Mouse (Mus musculus) liver, postnatal 0 days (tissue): ENCODE measurements at regions not wholly inside any gene's neighbourhood (a gene's known extent, or its start where the extent isn't known, plus 50 kb on each side); places are given as distances from the start of the nearest gene placed in this dataset.

Experiments
- ATAC-seq: fragments of 200-750 bp; cut with Nextera tagmentation; 2 replicates; pipeline ENCODE4 v1.8.0; 2017; ENCODE audit warnings: mild to moderate bottlenecking, moderate library complexity
- DNase-seq: peaks from one replicate; pipeline ENCODE4 v3.0.0-alpha.2; 2016
- H3K27ac ChIP-seq: fragments of 300-500 bp; sonication (generic); 2 replicates; pipeline ENCODE4 v1.5.1; 2014; ENCODE audit warnings: antibody characterized with exemption, moderate library complexity, mild to moderate bottlenecking, low read depth
- H3K27me3 ChIP-seq: fragments of 300-500 bp; sonication (generic); 2 replicates; pipeline ENCODE4 v1.6.1; 2014; ENCODE audit warnings: low read length, control low read depth, mixed read lengths; ENCODE audit not compliant: insufficient read depth
- H3K36me3 ChIP-seq: fragments of 300-500 bp; sonication (generic); replicated peaks from 2 replicates; pipeline ENCODE4 v1.6.1; 2014; ENCODE audit warnings: mild to moderate bottlenecking, control low read depth, low read length, moderate library complexity, mixed read lengths; ENCODE audit not compliant: insufficient read depth
- H3K4me1 ChIP-seq: fragments of 300-500 bp; sonication (generic); 2 replicates; pipeline ENCODE4 v1.6.1; 2014; ENCODE audit warnings: antibody characterized with exemption, mild to moderate bottlenecking, control low read depth; ENCODE audit not compliant: insufficient read depth
- H3K4me2 ChIP-seq: fragments of 300-500 bp; sonication (generic); 2 replicates; pipeline ENCODE4 v1.6.1; 2014; ENCODE audit warnings: low read depth, mild to moderate bottlenecking, low read length, moderate library complexity, mixed read lengths
- H3K4me3 ChIP-seq: fragments of 300-500 bp; sonication (generic); 2 replicates; pipeline ENCODE4 v1.5.1; 2014; ENCODE audit warnings: low read depth, low read length
- H3K9ac ChIP-seq: fragments of 300-500 bp; sonication (generic); replicated peaks from 2 replicates; pipeline ENCODE4 v1.6.1; 2014; ENCODE audit warnings: mild to moderate bottlenecking, moderate library complexity
- H3K9me3 ChIP-seq: fragments of 300-500 bp; sonication (generic); 2 replicates; pipeline ENCODE4 v1.6.1; 2016; ENCODE audit warnings: mild to moderate bottlenecking, control low read depth, low read length, mixed read lengths
- CTCF ChIP-seq: sonication (generic); IDR thresholded peaks from 2 replicates; pipeline ENCODE4 v1.5.1; 2016; ENCODE audit warnings: antibody characterized with exemption, low read depth
- EP300 ChIP-seq: IDR thresholded peaks from 2 replicates; pipeline ENCODE4 v1.6.1; 2016; ENCODE audit warnings: antibody characterized with exemption, low read depth, mild to moderate bottlenecking
- WGBS: fragments of 180-500 bp; shearing (Covaris S2); extraction: QIAGEN DNeasy Blood & Tissue Kit; methylation state at CpG from one replicate; pipeline ENCODE4 v1.1.7; 2014; ENCODE audit not compliant: insufficient replicate concordance; 5-methylcytosine and 5-hydroxymethylcytosine counted together

DNA sequence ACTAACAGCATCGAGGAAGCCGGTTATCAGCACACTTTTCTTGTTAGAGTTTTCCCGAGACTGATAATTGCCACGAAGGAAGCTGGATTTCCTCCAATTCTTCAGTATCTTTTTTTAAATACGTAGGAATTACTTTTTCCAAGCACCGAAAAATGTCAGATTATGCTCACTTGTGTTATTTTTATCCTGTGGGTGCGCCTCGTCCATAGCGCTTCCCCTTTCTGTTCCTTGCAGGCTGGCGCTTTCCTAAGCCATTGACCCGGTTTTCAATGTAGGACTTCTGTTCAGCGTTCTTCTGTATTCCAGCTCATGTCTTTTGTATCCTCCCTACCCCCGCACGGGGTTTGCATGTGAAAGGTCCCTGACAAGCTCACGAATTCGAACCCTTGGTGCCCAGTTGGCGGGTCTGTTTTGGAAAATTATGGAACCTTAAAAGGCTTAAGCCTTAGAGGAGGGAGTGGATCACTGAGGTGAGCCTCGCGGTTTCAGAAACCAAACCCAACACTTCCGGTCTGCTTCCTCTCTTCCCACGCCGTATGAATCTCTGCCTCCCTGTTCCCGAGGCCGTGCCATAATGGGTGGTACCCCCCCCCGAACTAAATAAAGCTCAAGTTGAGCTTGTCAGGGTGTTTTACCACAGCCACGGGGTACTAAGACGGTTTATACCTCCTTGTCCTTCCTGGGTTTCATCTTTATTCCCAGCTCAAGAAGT, 655.9 kb upstream of the Gm19410 start:
- no peak for ATAC-seq
- peak overlapping the region; percentile 14 for H3K4me2 ChIP-seq

DNA sequence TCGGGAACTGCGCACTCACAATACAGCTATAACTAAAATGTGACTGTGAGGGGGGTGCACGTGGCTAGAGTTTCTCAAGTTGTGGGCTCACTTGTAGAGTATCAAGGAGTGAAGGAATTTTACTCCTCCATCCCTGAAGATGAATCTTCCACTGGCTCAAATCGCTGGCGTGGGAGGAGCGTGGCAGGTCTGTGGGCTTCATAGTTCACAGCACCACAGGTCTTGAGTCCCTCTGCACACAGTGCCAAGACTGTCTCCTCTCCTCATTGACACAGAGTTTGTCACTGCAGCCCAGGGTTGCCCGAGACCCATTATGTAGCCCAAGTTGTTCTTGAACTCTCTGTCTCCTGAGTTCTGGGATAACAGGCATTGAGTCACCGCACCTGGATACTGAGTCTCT, 655.3 kb upstream of the Gm19410 start:
- Histone ChIP-seq H3K4me1 (no peaks in the 10 kb centered on the region), H3K9ac (no peak overlapping the region), H3K4me2 (0 out of 2 replicates have a peak overlapping the region, but pooled peaks have one; percentile 14), H3K9me3 (peaks cover 8% of the 10 kb centered on the region; the same call in 1 of the 2 replicates), H3K27ac (no peak overlapping the region), H3K4me3 (no peak overlapping the region), H3K36me3 (no peaks in the 10 kb centered on the region), H3K27me3 (no peaks in the 10 kb centered on the region)
- no peak for TF ChIP-seq CTCF
- TF ChIP-seq EP300: no peak
- ATAC-seq (no peak), DNase-seq (no peak)
- 85% methylated on average over 8 of the region's 8 CpGs for WGBS

More for the DNA sequence above, 655.9 kb upstream of the Gm19410 start:
- Histone ChIP-seq H3K36me3 (no peaks in the 10 kb centered on the region), H3K27ac (no peak overlapping the region), H3K4me3 (no peak overlapping the region), H3K4me1 (no peaks in the 10 kb centered on the region), H3K9ac (no peak overlapping the region), H3K27me3 (no peaks in the 10 kb centered on the region), H3K9me3 (peaks cover 8% of the 10 kb centered on the region; the same call in 1 of the 2 replicates)
- WGBS: 47% methylated on average over 27 of the region's 27 CpGs
- TF ChIP-seq EP300: no peak
- no peak for TF ChIP-seq CTCF
- DNase-seq: no peak

DNA sequence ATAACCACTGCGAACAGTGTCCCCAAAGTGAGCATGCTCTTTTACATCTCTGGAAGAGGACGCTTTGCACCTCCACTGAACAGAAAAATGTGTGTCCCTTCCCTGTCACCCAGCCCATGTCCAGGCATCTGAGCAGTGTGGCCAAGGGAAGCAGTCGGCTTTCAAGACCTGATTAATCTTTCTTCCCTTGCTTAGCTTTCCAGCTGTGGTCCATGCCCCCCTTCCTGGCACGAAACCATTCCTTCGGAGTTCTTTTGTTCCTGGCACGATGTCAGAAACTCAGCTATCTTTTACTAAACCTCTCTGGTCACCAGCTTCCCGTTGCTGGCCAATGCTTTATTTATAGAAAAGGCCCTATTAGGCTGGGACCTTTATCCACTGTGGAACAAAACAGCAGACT, 654.5 kb upstream of the Gm19410 start:
- 62% methylated on average over 7 of the region's 7 CpGs for WGBS
- Histone ChIP-seq H3K9me3 (peaks cover 8% of the 10 kb centered on the region; the same call in 1 of the 2 replicates), H3K27ac (no peak overlapping the region), H3K36me3 (no peaks in the 10 kb centered on the region), H3K27me3 (no peaks in the 10 kb centered on the region), H3K4me1 (no peaks in the 10 kb centered on the region), H3K4me3 (no peak overlapping the region), H3K4me2 (no peak overlapping the region), H3K9ac (no peak overlapping the region)
- TF ChIP-seq CTCF (no peak), EP300 (no peak)
- DNase-seq (no peak), ATAC-seq (no peak)

DNA sequence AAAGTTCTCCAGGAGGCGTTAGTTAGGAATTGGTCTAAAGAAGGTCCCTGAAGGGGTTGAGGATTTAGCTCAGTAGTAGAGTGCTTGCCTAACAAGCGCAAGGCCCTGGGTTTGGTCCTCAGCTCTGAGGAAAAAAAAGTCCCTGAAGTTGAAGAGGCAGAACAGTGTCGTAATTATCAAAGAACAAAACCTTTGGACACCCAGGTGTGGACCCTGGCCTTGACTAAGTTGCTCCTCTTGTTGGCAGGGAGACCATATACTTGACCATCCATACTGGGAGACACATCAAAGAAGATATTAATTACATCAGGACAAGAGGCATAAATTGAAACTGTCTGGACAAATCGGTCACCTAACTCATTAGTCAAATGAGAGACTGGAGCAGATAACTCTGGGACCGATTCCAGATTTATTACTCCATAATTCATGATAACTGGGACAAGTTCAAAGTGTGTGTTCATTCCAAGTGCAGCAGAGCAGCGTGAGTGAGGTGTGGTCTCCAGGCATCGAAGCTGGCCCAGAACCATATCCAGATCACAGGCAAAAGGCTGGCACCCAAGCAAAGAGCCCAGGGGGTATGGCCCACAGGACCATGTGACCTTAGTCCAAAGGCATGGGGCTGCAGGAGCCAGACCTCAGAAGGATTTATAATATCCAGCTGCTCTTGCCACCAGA, 652.9 kb upstream of the Gm19410 start:
- WGBS: 83% methylated on average over 7 of the region's 7 CpGs
- no peaks in the 10 kb centered on the region for H3K27me3 ChIP-seq
- H3K4me3 ChIP-seq: no peak overlapping the region
- ATAC-seq (no peak), DNase-seq (no peak)
- H3K4me1 ChIP-seq: no peaks in the 10 kb centered on the region
- TF ChIP-seq CTCF (no peak), EP300 (no peak)
- H3K4me2 ChIP-seq: no peak overlapping the region
- no peaks in the 10 kb centered on the region for H3K36me3 ChIP-seq
- no peak overlapping the region for H3K9ac ChIP-seq
- peaks cover 8% of the 10 kb centered on the region; the same call in 1 of the 2 replicates for H3K9me3 ChIP-seq
- no peak overlapping the region for H3K27ac ChIP-seq

DNA sequence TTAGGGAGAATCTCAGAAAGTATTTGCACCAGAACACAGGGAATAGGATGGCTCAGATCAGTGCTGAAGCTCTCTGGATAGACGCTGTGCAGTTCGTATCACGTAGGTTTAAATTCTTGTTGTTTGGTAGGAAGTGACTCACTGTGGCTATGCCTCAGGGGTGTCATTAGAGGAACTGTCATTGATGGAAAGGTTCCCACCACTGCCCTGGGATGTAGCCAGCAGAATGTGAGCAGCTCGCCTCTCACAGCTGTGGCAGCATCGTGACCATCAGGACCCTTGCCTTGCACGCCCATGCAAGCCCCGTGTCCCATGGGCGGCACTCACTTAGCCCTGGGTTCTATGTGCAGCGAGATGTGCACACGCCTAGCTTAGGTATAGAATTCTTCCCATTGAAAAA, 651.6 kb upstream of the Gm19410 start:
- DNase-seq (no peak), ATAC-seq (no peak)
- Histone ChIP-seq H3K9me3 (peaks cover 3% of the 10 kb centered on the region; the same call in 1 of the 2 replicates), H3K36me3 (no peaks in the 10 kb centered on the region), H3K9ac (no peak overlapping the region), H3K4me1 (no peaks in the 10 kb centered on the region), H3K4me3 (no peak overlapping the region), H3K4me2 (no peak overlapping the region), H3K27ac (no peak overlapping the region), H3K27me3 (no peaks in the 10 kb centered on the region)
- 51% methylated on average over 10 of the region's 10 CpGs for WGBS
- TF ChIP-seq EP300: no peak
- no peak for TF ChIP-seq CTCF

DNA sequence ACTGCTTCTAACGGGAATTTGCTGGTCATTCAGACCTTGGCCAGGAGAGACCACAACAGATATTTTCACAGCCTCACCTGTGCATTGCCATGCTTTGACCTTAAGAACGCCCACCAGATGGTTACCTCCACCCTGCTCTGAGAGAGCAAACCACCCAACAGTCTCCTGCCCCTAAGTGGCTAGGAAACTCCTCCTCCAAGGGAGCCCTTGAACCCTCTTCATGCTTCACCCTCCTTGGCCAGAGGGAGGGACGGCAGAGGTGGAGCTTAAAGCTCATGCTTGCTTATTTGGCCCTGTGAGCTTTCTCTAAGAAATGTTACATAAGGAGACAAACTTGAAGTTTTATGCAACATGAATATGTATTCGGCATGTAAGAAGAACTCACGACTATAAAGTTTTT, 645.0 kb upstream of the Gm19410 start:
- Histone ChIP-seq H3K4me3 (no peak overlapping the region), H3K9ac (no peak overlapping the region), H3K27me3 (no peaks in the 10 kb centered on the region), H3K4me1 (no peaks in the 10 kb centered on the region), H3K36me3 (no peaks in the 10 kb centered on the region), H3K27ac (no peak overlapping the region), H3K9me3 (no peaks in the 10 kb centered on the region), H3K4me2 (no peak overlapping the region)
- DNase-seq: no peak
- ATAC-seq: no peak
- no peak for TF ChIP-seq EP300
- TF ChIP-seq CTCF: no peak
- 69% methylated on average over 5 of the region's 5 CpGs for WGBS
